In genomic region chr6:126487136-126487535, GRCm38 (mm10) we compare ENCODE assay signal across 30 mouse cellular contexts. TPM values are rescaled to one million over a fixed set of nuclear protein-coding genes. Genes with fewer than 3 reads are reported as not detected.
DNase-seq lines count a peak whose midpoint lies in the region; ATAC-seq and TF ChIP-seq lines count a peak whose summit lies in the region.
"Had no signal": no experiment of that assay in that cellular context is flagged by ENCODE, and none has a peak within 500 bp of the region (broad histone marks: within the 10 kb centered on the region; RNA-seq: fewer than 3 reads in every experiment).

No protein-coding gene starts in this region.

- ATAC-seq in embryonic facial prominence, embryonic 14.5 days (ENCODE audit: low read depth): peak; percentile 57; the same call in 1 of the 2 replicates
- ATAC-seq in kidney, postnatal 0 days (replicated peaks; ENCODE audit: low FRiP score, low read depth): no peak
- ATAC-seq in kidney, embryonic 14.5 days (ENCODE audit: low FRiP score, low TSS enrichment): no peak
- no peak for ATAC-seq in neural tube, embryonic 15.5 days (ENCODE audit: low FRiP score)
- ATAC-seq: forebrain, embryonic 13.5 days; hindbrain, embryonic 16.5 days; liver, embryonic 12.5 days; liver, postnatal 0 days had no signal

- no peak overlapping the region for H3K4me3 ChIP-seq in embryonic facial prominence, embryonic 14.5 days (ENCODE audit: low read depth, low read length)
- H3K4me3 ChIP-seq in embryonic facial prominence, embryonic 10.5 days: no peak overlapping the region
- H3K4me3 ChIP-seq in kidney, postnatal 0 days (replicated peaks; ENCODE audit: low read depth, low read length): no peak overlapping the region
- H3K4me3 ChIP-seq in kidney, embryonic 14.5 days (ENCODE audit: low read length): no peak overlapping the region
- no peak overlapping the region for H3K4me3 ChIP-seq in neural tube, embryonic 15.5 days (replicated peaks)
- H3K4me3 ChIP-seq: embryonic facial prominence, embryonic 13.5 days; forebrain, embryonic 13.5 days; heart, embryonic 12.5 days; layer of hippocampus, adult 2 months; left cerebral cortex, adult 2 months; limb, embryonic 13.5 days; liver, embryonic 12.5 days; midbrain, embryonic 12.5 days had no signal

- no peak overlapping the region for H3K4me2 ChIP-seq in embryonic facial prominence, embryonic 14.5 days (ENCODE audit: low read depth, low read length)
- H3K4me2 ChIP-seq in kidney, postnatal 0 days (ENCODE audit: low read length): no peak overlapping the region
- no peak overlapping the region for H3K4me2 ChIP-seq in kidney, embryonic 14.5 days (replicated peaks; ENCODE audit: low read depth, low read length)
- no peak overlapping the region for H3K4me2 ChIP-seq in neural tube, embryonic 15.5 days
- H3K4me2 ChIP-seq: embryonic facial prominence, embryonic 13.5 days; forebrain, embryonic 13.5 days; heart, embryonic 12.5 days; limb, embryonic 13.5 days; liver, embryonic 12.5 days; midbrain, embryonic 12.5 days had no signal

- no peaks in the 10 kb centered on the region for H3K36me3 ChIP-seq in embryonic facial prominence, embryonic 14.5 days (ENCODE audit: control insufficient read depth, insufficient read depth, low read length)
- no peaks in the 10 kb centered on the region for H3K36me3 ChIP-seq in embryonic facial prominence, embryonic 10.5 days (replicated peaks)
- H3K36me3 ChIP-seq in kidney, postnatal 0 days (ENCODE audit: insufficient read depth, low read length): no peaks in the 10 kb centered on the region
- H3K36me3 ChIP-seq in kidney, embryonic 14.5 days (ENCODE audit: control insufficient read depth, insufficient read depth, low read length): no peaks in the 10 kb centered on the region
- H3K36me3 ChIP-seq in neural tube, embryonic 15.5 days: no peaks in the 10 kb centered on the region
- H3K36me3 ChIP-seq: embryonic facial prominence, embryonic 13.5 days; heart, embryonic 12.5 days; limb, embryonic 13.5 days; liver, embryonic 12.5 days; midbrain, embryonic 12.5 days had no signal

- H3K27ac ChIP-seq in embryonic facial prominence, embryonic 14.5 days (replicated peaks; ENCODE audit: low read depth, low read length): no peak overlapping the region
- H3K27ac ChIP-seq in embryonic facial prominence, embryonic 10.5 days (replicated peaks): no peak overlapping the region; the same call in 1 of the 2 replicates
- no peak overlapping the region for H3K27ac ChIP-seq in kidney, postnatal 0 days
- H3K27ac ChIP-seq in kidney, embryonic 14.5 days (ENCODE audit: low read depth, low read length): no peak overlapping the region
- no peak overlapping the region for H3K27ac ChIP-seq in neural tube, embryonic 15.5 days (replicated peaks)
- H3K27ac ChIP-seq: embryonic facial prominence, embryonic 13.5 days; forebrain, embryonic 13.5 days; layer of hippocampus, adult 2 months; left cerebral cortex, adult 2 months; limb, embryonic 13.5 days; liver, embryonic 12.5 days; midbrain, embryonic 12.5 days had no signal

- H3K9ac ChIP-seq in embryonic facial prominence, embryonic 14.5 days (ENCODE audit: low read depth, low read length): no peak overlapping the region
- H3K9ac ChIP-seq in kidney, postnatal 0 days (ENCODE audit: low read depth, low read length): no peak overlapping the region
- no peak overlapping the region for H3K9ac ChIP-seq in kidney, embryonic 14.5 days (ENCODE audit: low read depth, low read length)
- H3K9ac ChIP-seq in neural tube, embryonic 15.5 days (replicated peaks): no peak overlapping the region
- H3K9ac ChIP-seq: embryonic facial prominence, embryonic 13.5 days; forebrain, embryonic 13.5 days; heart, embryonic 12.5 days; limb, embryonic 13.5 days; liver, embryonic 12.5 days; liver, postnatal 0 days; midbrain, embryonic 12.5 days had no signal

- H3K9me3 ChIP-seq in embryonic facial prominence, embryonic 14.5 days (ENCODE audit: control insufficient read depth, low read length): no peaks in the 10 kb centered on the region
- H3K9me3 ChIP-seq in embryonic facial prominence, embryonic 10.5 days: no peaks in the 10 kb centered on the region
- no peaks in the 10 kb centered on the region for H3K9me3 ChIP-seq in kidney, postnatal 0 days (replicated peaks; ENCODE audit: low read length)
- H3K9me3 ChIP-seq in kidney, embryonic 14.5 days (ENCODE audit: control insufficient read depth, low read length): no peaks in the 10 kb centered on the region
- H3K9me3 ChIP-seq in neural tube, embryonic 15.5 days (replicated peaks): no peaks in the 10 kb centered on the region
- H3K9me3 ChIP-seq: embryonic facial prominence, embryonic 13.5 days; forebrain, embryonic 13.5 days; heart, embryonic 12.5 days; limb, embryonic 13.5 days; liver, embryonic 12.5 days; midbrain, embryonic 12.5 days had no signal

- DNase-seq in embryonic facial prominence, embryonic 14.5 days (ENCODE audit: low spot score): peak; percentile 63
- no peak for DNase-seq in embryonic facial prominence, embryonic 10.5 days (ENCODE audit: low spot score)
- DNase-seq in kidney, postnatal 0 days (ENCODE audit: low spot score): peak; percentile 33
- DNase-seq in 3134 (ENCODE audit: extremely low read depth, insufficient read length, low spot score) (peak; percentile 54), NIH3T3 (ENCODE audit: low read depth) (peak; percentile 74)
- DNase-seq in right cerebral cortex, postnatal 25 days: no peak
- DNase-seq: adrenal gland, postnatal 14 days; B cell, adult 2 months; cerebellum, adult 11-12 months; cerebellum, postnatal 10 days; gastrocnemius, postnatal 14 days; heart, postnatal 14 days; kidney, adult 18-20 months; kidney, postnatal 36 days; liver, postnatal 0 days; lung, postnatal 36 days; right cerebral cortex, postnatal 4 days; thymus, adult 2 months; thymus, postnatal 36 days had no signal

- 0 out of 2 replicates have a peak, but pooled peaks cover 5% of the 10 kb centered on the region for H3K4me1 ChIP-seq in embryonic facial prominence, embryonic 14.5 days (ENCODE audit: control insufficient read depth, insufficient read depth, low read length)
- peaks cover 16% of the 10 kb centered on the region for H3K4me1 ChIP-seq in embryonic facial prominence, embryonic 10.5 days
- no peaks in the 10 kb centered on the region for H3K4me1 ChIP-seq in kidney, postnatal 0 days (replicated peaks; ENCODE audit: insufficient read depth, low read length)
- no peaks in the 10 kb centered on the region for H3K4me1 ChIP-seq in kidney, embryonic 14.5 days (ENCODE audit: control insufficient read depth, insufficient read depth, low read length)
- H3K4me1 ChIP-seq in neural tube, embryonic 15.5 days: no peaks in the 10 kb centered on the region
- H3K4me1 ChIP-seq: forebrain, embryonic 13.5 days; limb, embryonic 13.5 days; liver, embryonic 12.5 days; midbrain, embryonic 12.5 days had no signal

- no peaks in the 10 kb centered on the region for H3K27me3 ChIP-seq in embryonic facial prominence, embryonic 14.5 days (replicated peaks; ENCODE audit: control insufficient read depth, insufficient read depth, low read length)
- no peaks in the 10 kb centered on the region for H3K27me3 ChIP-seq in embryonic facial prominence, embryonic 10.5 days (replicated peaks; ENCODE audit: low read depth, poor library complexity, severe bottlenecking)
- H3K27me3 ChIP-seq in kidney, postnatal 0 days (ENCODE audit: insufficient read depth, low read length): no peaks in the 10 kb centered on the region
- no peaks in the 10 kb centered on the region for H3K27me3 ChIP-seq in kidney, embryonic 14.5 days (ENCODE audit: control insufficient read depth, insufficient read depth, low read length)
- H3K27me3 ChIP-seq in neural tube, embryonic 15.5 days (replicated peaks): no peaks in the 10 kb centered on the region
- H3K27me3 ChIP-seq: embryonic facial prominence, embryonic 13.5 days; forebrain, embryonic 13.5 days; heart, embryonic 12.5 days; limb, embryonic 13.5 days; liver, embryonic 12.5 days; midbrain, embryonic 12.5 days had no signal

- WGBS in embryonic facial prominence, embryonic 14.5 days: 35% methylated on average over 4 of the region's 4 CpGs
- WGBS in embryonic facial prominence, embryonic 10.5 days: 32% methylated on average over 4 of the region's 4 CpGs
- 27% methylated on average over 4 of the region's 4 CpGs for WGBS in kidney, postnatal 0 days
- 61% methylated on average over 4 of the region's 4 CpGs for WGBS in kidney, embryonic 14.5 days
- WGBS in neural tube, embryonic 15.5 days: 72% methylated on average over 4 of the region's 4 CpGs

- TF ChIP-seq CTCF in kidney, postnatal 0 days (IDR thresholded peaks at IDR 0.05; ENCODE audit: low read depth): no peak

RNA-seq across cellular contexts. Expression of gene Kcna5, which starts 48.1 kb away (rescaled TPM):
- 6.8 and 7.7 TPM in 2 replicates for polyA plus RNA-seq in embryonic facial prominence, embryonic 14.5 days (2014; fragmentation: Nextera tagmentation; extraction: Ambion mirVana)
- polyA plus RNA-seq in embryonic facial prominence, embryonic 10.5 days (2016; fragmentation: Nextera tagmentation; extraction: Ambion mirVana): 3.6 and 4.0 TPM in 2 replicates
- polyA plus RNA-seq in kidney, postnatal 0 days (2015; fragmentation: Nextera tagmentation; extraction: Ambion mirVana): 3.0 and 3.5 TPM in 2 replicates
- 1.7 and 4.2 TPM in 2 replicates for polyA plus RNA-seq in kidney, embryonic 14.5 days (2014; fragmentation: Nextera tagmentation; extraction: Ambion mirVana)
- 3.1 and 4.1 TPM in 2 replicates for polyA plus RNA-seq in neural tube, embryonic 15.5 days (2015; fragmentation: Nextera tagmentation; extraction: Ambion mirVana)

Comparison
In these comparisons a context has a peak if more than half of its experiments do, and no peak if none do; other contexts are left out.
1. DNase-seq: peak in embryonic facial prominence, embryonic 14.5 days (single experiment), kidney, postnatal 0 days (single experiment), 3134 (single experiment) and NIH3T3 (single experiment); none in embryonic facial prominence, embryonic 10.5 days (single experiment) and right cerebral cortex, postnatal 25 days (single experiment).